Mouse (Mus musculus): ENCODE measurements at regions not wholly inside any gene's neighbourhood (a gene's known extent, or its start where the extent isn't known, plus 50 kb on each side); places are given as distances from the start of the nearest gene placed in this dataset.

DNA sequence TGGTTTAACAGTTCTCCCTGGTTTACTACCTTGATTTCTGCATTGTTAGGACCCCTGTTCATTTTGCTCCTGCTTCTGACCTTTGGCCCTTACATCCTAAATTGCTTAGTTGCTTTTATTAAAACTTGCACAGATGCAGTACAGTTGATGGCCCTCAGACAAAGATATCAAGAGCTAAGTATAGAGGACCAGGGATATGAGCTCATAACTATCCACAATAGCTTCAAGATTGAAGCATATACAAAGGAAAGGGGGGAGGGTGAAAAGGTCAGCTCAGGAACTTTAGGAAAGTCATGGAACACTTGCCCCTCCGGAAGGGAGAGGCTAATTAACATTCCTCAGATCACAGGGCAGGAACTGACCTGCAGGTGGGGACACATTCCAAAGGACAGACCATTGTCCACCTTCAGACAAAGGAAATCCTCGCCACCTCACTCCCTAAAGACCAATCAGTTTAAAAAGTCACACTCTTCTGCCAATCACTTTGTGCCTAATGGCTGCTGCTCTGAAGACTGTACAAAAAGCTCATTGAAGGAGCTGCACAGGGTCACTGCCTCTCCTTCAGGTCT lies 751.1 kb upstream of the Adarb2 start:
- Histone ChIP-seq H3K9ac (replicated peaks; ENCODE audit: low read length, poor library complexity, severe bottlenecking) (no peak overlapping the region), H3K36me3 (ENCODE audit: insufficient read depth, low read length) (no peaks in the 10 kb centered on the region), H3K4me3 (ENCODE audit: low read depth, low read length) (no peak overlapping the region), H3K27me3 (ENCODE audit: insufficient read depth, low read length) (no peaks in the 10 kb centered on the region), H3K4me1 (ENCODE audit: insufficient read depth, low read length) (no peaks in the 10 kb centered on the region), H3K4me2 (ENCODE audit: low read depth, low read length, poor library complexity, severe bottlenecking) (no peak overlapping the region), H3K27ac (ENCODE audit: low read depth, low read length) (no peak overlapping the region), H3K9me3 (ENCODE audit: low read length) (no peaks in the 10 kb centered on the region)
- no peak for DNase-seq (ENCODE audit: low spot score)
- no peak for TF ChIP-seq CTCF (IDR thresholded peaks at IDR 0.05)
- no peak for ATAC-seq (ENCODE audit: low FRiP score)
- WGBS, result 36% methylated on average over 2 of the region's 2 CpGs

DNA sequence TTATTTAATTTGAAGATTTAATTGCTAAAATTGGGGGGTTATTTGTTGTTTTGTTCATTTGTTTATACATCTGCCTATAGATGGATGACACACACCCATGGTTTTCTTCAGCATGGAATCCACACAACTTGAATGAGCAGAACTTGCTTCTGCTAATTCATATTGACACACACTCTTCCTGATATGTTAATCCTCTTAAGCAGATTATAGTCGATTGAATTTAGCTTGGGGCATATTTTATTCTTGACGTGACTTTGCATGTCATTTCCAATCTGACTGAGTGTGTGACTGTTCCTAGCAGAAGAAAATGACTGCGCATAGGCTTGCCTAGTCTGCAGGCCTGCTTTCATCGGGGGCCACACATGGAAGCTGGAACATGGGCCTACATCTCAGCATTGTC lies 727.0 kb upstream of the Adarb2 start:
- Histone ChIP-seq H3K4me1 (ENCODE audit: insufficient read depth, low read length) (no peaks in the 10 kb centered on the region), H3K27ac (ENCODE audit: low read depth, low read length) (no peak overlapping the region), H3K4me2 (ENCODE audit: low read depth, low read length, poor library complexity, severe bottlenecking) (no peak overlapping the region), H3K27me3 (ENCODE audit: insufficient read depth, low read length) (no peaks in the 10 kb centered on the region), H3K9ac (replicated peaks; ENCODE audit: low read length, poor library complexity, severe bottlenecking) (no peak overlapping the region), H3K4me3 (ENCODE audit: low read depth, low read length) (no peak overlapping the region), H3K36me3 (ENCODE audit: insufficient read depth, low read length) (no peaks in the 10 kb centered on the region), H3K9me3 (ENCODE audit: low read length) (no peaks in the 10 kb centered on the region)
- DNase-seq (ENCODE audit: low spot score), result no peak
- TF ChIP-seq CTCF (IDR thresholded peaks at IDR 0.05), result no peak
- 33% methylated on average over 4 of the region's 4 CpGs for WGBS
- no peak for ATAC-seq (ENCODE audit: low FRiP score)

DNA sequence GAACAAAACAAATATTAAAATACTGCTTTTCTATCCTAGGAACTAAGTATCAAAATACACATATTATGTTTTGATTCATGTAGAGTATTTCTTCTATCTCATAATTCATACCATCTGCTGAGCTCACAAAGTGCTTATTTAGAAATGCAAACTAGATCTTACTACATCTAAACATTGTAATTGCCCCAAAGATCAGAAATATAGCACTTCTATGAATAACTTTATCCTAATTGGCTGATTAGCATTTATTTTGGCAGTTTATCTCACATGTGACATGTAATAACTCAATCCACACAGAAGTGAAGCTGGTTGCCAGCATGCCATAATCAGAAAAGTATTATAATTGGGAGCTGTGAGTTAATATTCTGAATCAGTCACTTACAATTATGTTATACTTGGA lies 684.6 kb upstream of the Adarb2 start:
- H3K27ac ChIP-seq (ENCODE audit: low read depth, low read length), result no peak overlapping the region
- no peak overlapping the region for H3K9ac ChIP-seq (replicated peaks; ENCODE audit: low read length, poor library complexity, severe bottlenecking)
- DNase-seq (ENCODE audit: low spot score) (no peak), ATAC-seq (ENCODE audit: low FRiP score) (no peak)
- H3K4me3 ChIP-seq (ENCODE audit: low read depth, low read length), result no peak overlapping the region
- TF ChIP-seq CTCF (IDR thresholded peaks at IDR 0.05), result no peak
- no peaks in the 10 kb centered on the region for H3K36me3 ChIP-seq (ENCODE audit: insufficient read depth, low read length)
- no peaks in the 10 kb centered on the region for H3K27me3 ChIP-seq (ENCODE audit: insufficient read depth, low read length)
- H3K4me2 ChIP-seq (ENCODE audit: low read depth, low read length, poor library complexity, severe bottlenecking), result no peak overlapping the region
- H3K9me3 ChIP-seq (ENCODE audit: low read length), result no peaks in the 10 kb centered on the region
- H3K4me1 ChIP-seq (ENCODE audit: insufficient read depth, low read length), result no peaks in the 10 kb centered on the region

DNA sequence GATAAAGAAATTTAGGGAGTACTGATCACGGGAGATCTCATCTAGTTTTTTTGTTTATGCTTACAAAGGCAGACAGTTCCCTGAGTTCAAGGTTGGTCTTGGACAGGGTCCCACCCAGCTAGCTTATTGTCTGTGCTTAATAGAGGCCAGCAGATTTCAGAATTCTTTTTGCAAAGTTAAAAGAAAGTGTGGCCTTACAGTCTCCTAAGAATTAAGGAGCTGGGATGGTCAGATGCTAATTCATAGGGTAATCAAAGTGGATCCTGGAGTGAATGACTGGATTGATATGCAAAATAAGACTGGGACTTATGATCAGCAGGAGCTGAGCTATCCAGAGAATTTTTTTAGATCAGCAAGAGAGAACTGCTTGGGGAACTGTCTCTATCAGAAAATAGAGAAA lies 678.2 kb upstream of the Adarb2 start:
- no peak overlapping the region for H3K9ac ChIP-seq (replicated peaks; ENCODE audit: low read length, poor library complexity, severe bottlenecking)
- no peaks in the 10 kb centered on the region for H3K36me3 ChIP-seq (ENCODE audit: insufficient read depth, low read length)
- DNase-seq (ENCODE audit: low spot score) (no peak), ATAC-seq (ENCODE audit: low FRiP score) (no peak)
- 0 out of 2 replicates have a peak, but pooled peaks cover 2% of the 10 kb centered on the region for H3K9me3 ChIP-seq (ENCODE audit: low read length)
- H3K4me1 ChIP-seq (ENCODE audit: insufficient read depth, low read length), result no peaks in the 10 kb centered on the region
- no peak overlapping the region for H3K27ac ChIP-seq (ENCODE audit: low read depth, low read length)
- H3K4me2 ChIP-seq (ENCODE audit: low read depth, low read length, poor library complexity, severe bottlenecking), result no peak overlapping the region
- no peak for TF ChIP-seq CTCF (IDR thresholded peaks at IDR 0.05)
- no peak overlapping the region for H3K4me3 ChIP-seq (ENCODE audit: low read depth, low read length)
- H3K27me3 ChIP-seq (ENCODE audit: insufficient read depth, low read length), result no peaks in the 10 kb centered on the region
- 77% methylated on average over 1 of the region's 1 CpGs for whole genome bisulfite sequencing

DNA sequence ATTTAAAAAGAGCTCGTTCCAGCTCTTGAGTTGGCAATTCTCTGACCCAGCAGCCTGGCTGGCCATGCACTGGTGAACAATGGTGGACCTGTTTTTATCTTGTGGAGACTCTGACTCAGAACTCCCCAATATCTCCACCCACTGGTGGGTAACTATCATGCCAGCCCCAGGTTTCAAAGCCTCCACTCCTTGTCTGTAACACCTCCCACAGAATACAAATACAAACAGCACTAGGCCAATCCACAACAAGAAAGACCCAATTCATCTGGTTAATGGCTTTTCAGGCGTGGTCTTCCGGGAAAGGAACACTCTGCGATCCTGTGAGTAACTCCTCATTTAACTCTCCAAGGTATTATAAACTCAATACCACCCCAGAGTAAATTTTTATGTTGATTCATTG lies 663.8 kb upstream of the Adarb2 start:
- no peaks in the 10 kb centered on the region for H3K4me1 ChIP-seq (ENCODE audit: insufficient read depth, low read length)
- no peak for ATAC-seq (ENCODE audit: low FRiP score)
- H3K27ac ChIP-seq (ENCODE audit: low read depth, low read length), result no peak overlapping the region
- H3K9me3 ChIP-seq (ENCODE audit: low read length), result no peaks in the 10 kb centered on the region
- H3K4me2 ChIP-seq (ENCODE audit: low read depth, low read length, poor library complexity, severe bottlenecking), result no peak overlapping the region
- H3K36me3 ChIP-seq (ENCODE audit: insufficient read depth, low read length), result no peaks in the 10 kb centered on the region
- TF ChIP-seq CTCF (IDR thresholded peaks at IDR 0.05), result no peak
- H3K4me3 ChIP-seq (ENCODE audit: low read depth, low read length), result no peak overlapping the region
- H3K27me3 ChIP-seq (ENCODE audit: insufficient read depth, low read length), result no peaks in the 10 kb centered on the region
- WGBS, result 89% methylated on average over 4 of the region's 4 CpGs
- H3K9ac ChIP-seq (replicated peaks; ENCODE audit: low read length, poor library complexity, severe bottlenecking), result no peak overlapping the region
- DNase-seq (ENCODE audit: low spot score), result no peak

DNA sequence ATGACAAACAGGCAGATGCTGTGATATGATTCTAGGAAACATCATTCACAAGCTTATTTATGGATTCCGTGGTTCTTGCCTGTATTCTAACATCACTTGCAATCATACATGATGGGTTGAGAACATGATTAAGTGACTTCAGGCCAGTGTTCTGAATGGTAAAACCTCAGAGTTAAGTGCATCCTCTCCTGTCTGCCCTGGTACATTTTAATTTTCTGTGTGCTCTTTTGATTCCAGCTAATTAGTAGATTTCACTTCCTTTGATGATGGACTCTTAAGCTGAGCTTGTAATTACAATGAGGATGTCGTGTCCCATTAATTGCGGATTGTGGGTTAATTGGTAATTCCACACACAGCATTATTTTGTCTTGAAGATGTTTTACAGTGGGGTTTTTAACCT lies 618.6 kb upstream of the Adarb2 start:
- Histone ChIP-seq H3K9ac (replicated peaks; ENCODE audit: low read length, poor library complexity, severe bottlenecking) (no peak overlapping the region), H3K27me3 (ENCODE audit: insufficient read depth, low read length) (no peaks in the 10 kb centered on the region), H3K27ac (ENCODE audit: low read depth, low read length) (no peak overlapping the region), H3K9me3 (ENCODE audit: low read length) (no peaks in the 10 kb centered on the region), H3K36me3 (ENCODE audit: insufficient read depth, low read length) (no peaks in the 10 kb centered on the region), H3K4me3 (ENCODE audit: low read depth, low read length) (no peak overlapping the region), H3K4me1 (ENCODE audit: insufficient read depth, low read length) (no peaks in the 10 kb centered on the region), H3K4me2 (ENCODE audit: low read depth, low read length, poor library complexity, severe bottlenecking) (no peak overlapping the region)
- ATAC-seq (ENCODE audit: low FRiP score) (no peak), DNase-seq (ENCODE audit: low spot score) (no peak)
- 72% methylated on average over 3 of the region's 3 CpGs for WGBS
- no peak for TF ChIP-seq CTCF (IDR thresholded peaks at IDR 0.05)
